Mouse (Mus musculus) frontal cortex, postnatal 25 days (tissue): Measurements from ENCODE around the gene Aox2.

Source experiments
- DNase-seq, 2 experiments: peaks; one replicate each; pipeline ENCODE4 v3.0.0; 2022; ENCODE audit warnings: low spot score in 2 of 2

The Aox2 gene

GRCm38 (mm10) chr1:58278026-58278425 lies at the start of gene Aox2:
TSS of gene Aox2 (plus strand) at chr1:58278326.
- DNase-seq, result no peak

GRCm38 (mm10) chr1:58228916-58229315 lies 49.2 kb upstream of the Aox2 start:
- DNase-seq, result no peak

- DNase-seq, result no peak
Observed at GRCm38 (mm10) chr1:58229774-58230173, 48.4 kb upstream of the Aox2 start.

- DNase-seq, result no peak
Observed at GRCm38 (mm10) chr1:58230542-58230941, 47.6 kb upstream of the Aox2 start.

GRCm38 (mm10) chr1:58235405-58235804 lies 42.7 kb upstream of the Aox2 start:
- no peak for DNase-seq

GRCm38 (mm10) chr1:58237527-58238299 lies 40.4 kb upstream of the Aox2 start:
- DNase-seq, result no peak

GRCm38 (mm10) chr1:58238440-58238839 lies 39.7 kb upstream of the Aox2 start:
- DNase-seq, result no peak

GRCm38 (mm10) chr1:58238961-58239360 lies 39.2 kb upstream of the Aox2 start:
- DNase-seq, result no peak

- DNase-seq, result no peak
Observed at GRCm38 (mm10) chr1:58240347-58240746, 37.8 kb upstream of the Aox2 start.

- DNase-seq, result no peak
Observed at GRCm38 (mm10) chr1:58244487-58244886, 33.6 kb upstream of the Aox2 start.

- no peak for DNase-seq
Observed at GRCm38 (mm10) chr1:58248518-58248917, 29.6 kb upstream of the Aox2 start.

- no peak for DNase-seq
Observed at GRCm38 (mm10) chr1:58253466-58253865, 24.7 kb upstream of the Aox2 start.

GRCm38 (mm10) chr1:58257195-58257991 lies 20.7 kb upstream of the Aox2 start:
- no peak for DNase-seq

- no peak for DNase-seq
Observed at GRCm38 (mm10) chr1:58260311-58260710, 17.8 kb upstream of the Aox2 start.

GRCm38 (mm10) chr1:58268231-58268630 lies 9.9 kb upstream of the Aox2 start:
- DNase-seq, result no peak

GRCm38 (mm10) chr1:58270807-58271569 lies 7.1 kb upstream of the Aox2 start:
- DNase-seq, result peak; percentile 22 to 44

- no peak for DNase-seq
Observed at GRCm38 (mm10) chr1:58275879-58276278, 2.2 kb upstream of the Aox2 start.

GRCm38 (mm10) chr1:58278513-58278912 lies 387 bp downstream of the Aox2 start:
- DNase-seq, result no peak

GRCm38 (mm10) chr1:58280381-58280780 lies 2.3 kb downstream of the Aox2 start:
- DNase-seq, result no peak

GRCm38 (mm10) chr1:58280939-58281624 lies 3.0 kb downstream of the Aox2 start:
- no peak for DNase-seq

- DNase-seq, result no peak
Observed at GRCm38 (mm10) chr1:58281625-58281988, 3.5 kb downstream of the Aox2 start.

GRCm38 (mm10) chr1:58284505-58284904 lies 6.4 kb downstream of the Aox2 start:
- DNase-seq, result no peak
